In the genomic region with DNA sequence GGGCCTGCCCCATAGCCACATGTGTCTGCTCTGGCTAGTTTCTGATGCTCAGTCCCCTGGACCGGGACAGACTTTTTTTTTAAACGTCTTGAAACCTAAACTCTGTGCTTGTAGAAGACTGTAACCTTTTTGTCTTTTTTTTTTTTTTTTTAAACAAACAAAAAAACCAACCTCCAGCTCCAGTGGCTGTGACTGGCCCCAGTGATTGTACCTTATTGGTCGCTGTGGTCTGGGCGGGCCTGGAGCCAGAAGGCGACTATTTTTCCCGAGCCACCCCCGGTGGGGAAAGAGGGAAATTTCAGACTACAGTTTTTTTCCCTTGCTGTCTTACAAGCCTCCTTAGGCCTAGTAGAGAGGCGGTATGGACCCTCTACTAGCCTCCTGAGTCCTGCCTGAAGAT, we compare ENCODE assay signal across 10 mouse cellular contexts. TPM values are rescaled to one million over a fixed set of nuclear protein-coding genes. Genes with fewer than 3 reads are reported as not detected.
DNase-seq lines count a peak whose midpoint lies in the region; ATAC-seq and TF ChIP-seq lines count a peak whose summit lies in the region.
"Had no signal": no experiment of that assay in that cellular context is flagged by ENCODE, and none has a peak within 500 bp of the region (broad histone marks: within the 10 kb centered on the region; RNA-seq: fewer than 3 reads in every experiment).

Ttll3 (plus strand) TSS at position 301 of the 400 bp plus-strand sequence.

- H3K9me3 ChIP-seq in midbrain, embryonic 13.5 days = no peaks in the 10 kb centered on the region
- no peaks in the 10 kb centered on the region for H3K9me3 ChIP-seq in midbrain, embryonic 10.5 days (replicated peaks)
- H3K9me3 ChIP-seq: forebrain, embryonic 15.5 days had no signal

- peaks cover 13% of the 10 kb centered on the region for H3K4me1 ChIP-seq in kidney, adult 2 months (ENCODE audit: control insufficient read depth, insufficient read depth, low read length)
- peaks cover 19% of the 10 kb centered on the region for H3K4me1 ChIP-seq in midbrain, embryonic 13.5 days (replicated peaks)
- H3K4me1 ChIP-seq in midbrain, embryonic 10.5 days = peaks cover 29% of the 10 kb centered on the region
- H3K4me1 ChIP-seq in cortical plate, adult 2 months (ENCODE audit: control insufficient read depth, insufficient read depth, low read length) = no peaks in the 10 kb centered on the region

- 0 out of 2 replicates have a peak within 1 kb of the TSS, but pooled peaks have one; percentile 18 for H3K27ac ChIP-seq in kidney, adult 2 months (ENCODE audit: insufficient read depth, low read depth, low read length)
- no peak within 1 kb of the TSS for H3K27ac ChIP-seq in midbrain, embryonic 13.5 days
- H3K27ac ChIP-seq in midbrain, embryonic 10.5 days (replicated peaks) = no peak within 1 kb of the TSS
- H3K27ac ChIP-seq in cortical plate, adult 2 months (ENCODE audit: insufficient read depth, low read length) = no peak within 1 kb of the TSS
- H3K27ac ChIP-seq: forebrain, embryonic 15.5 days had no signal

- H3K9ac ChIP-seq in midbrain, embryonic 13.5 days (replicated peaks) = no peak within 1 kb of the TSS
- H3K9ac ChIP-seq: forebrain, embryonic 15.5 days had no signal

- TF ChIP-seq CTCF in kidney, adult 2 months (conservative IDR thresholded peaks at IDR 0.05; ENCODE audit: insufficient read depth, insufficient read length, low read depth, low read length) = no peak
- TF ChIP-seq CTCF in cortical plate, adult 2 months (IDR thresholded peaks at IDR 0.05; ENCODE audit: extremely low read depth, insufficient read depth, low read length) = no peak

- peaks cover 11% of the 10 kb centered on the region for H3K36me3 ChIP-seq in kidney, adult 2 months (ENCODE audit: control insufficient read depth, insufficient read depth, low read length)
- peaks cover 68% of the 10 kb centered on the region for H3K36me3 ChIP-seq in midbrain, embryonic 13.5 days
- H3K36me3 ChIP-seq in midbrain, embryonic 10.5 days = peaks cover 75% of the 10 kb centered on the region

- ATAC-seq in midbrain, embryonic 13.5 days = no peak
- ATAC-seq in neutrophil, adult 5-6 weeks (ENCODE audit: extremely low read depth, insufficient number of reproducible peaks, low FRiP score, poor library complexity, severe bottlenecking) = no peak
- ATAC-seq: forebrain, embryonic 15.5 days had no signal

- H3K4me3 ChIP-seq in kidney, adult 2 months (ENCODE audit: insufficient read depth, low read depth, low read length) = no peak within 1 kb of the TSS
- H3K4me3 ChIP-seq in midbrain, embryonic 13.5 days (replicated peaks) = no peak within 1 kb of the TSS
- no peak within 1 kb of the TSS for H3K4me3 ChIP-seq in midbrain, embryonic 10.5 days
- H3K4me3 ChIP-seq in cortical plate, adult 2 months (ENCODE audit: insufficient read depth, low read length) = no peak within 1 kb of the TSS
- H3K4me3 ChIP-seq: forebrain, embryonic 15.5 days had no signal

- no peaks in the 10 kb centered on the region for H3K27me3 ChIP-seq in kidney, adult 2 months (replicated peaks; ENCODE audit: control insufficient read depth, insufficient read depth, low read length)
- H3K27me3 ChIP-seq in midbrain, embryonic 13.5 days = no peaks in the 10 kb centered on the region
- H3K27me3 ChIP-seq in midbrain, embryonic 10.5 days (ENCODE audit: low read depth, poor library complexity, severe bottlenecking) = no peaks in the 10 kb centered on the region
- H3K27me3 ChIP-seq: forebrain, embryonic 15.5 days had no signal

- WGBS in kidney, adult 2 months = 65% methylated on average over 8 of the region's 8 CpGs
- 78% methylated on average over 8 of the region's 8 CpGs for WGBS in midbrain, embryonic 13.5 days
- WGBS in midbrain, embryonic 10.5 days = 88% methylated on average over 8 of the region's 8 CpGs

- no peak for TF ChIP-seq POLR2A in kidney, adult 2 months (IDR thresholded peaks at IDR 0.05; ENCODE audit: low read depth, low read length)
- TF ChIP-seq POLR2A in cortical plate, adult 2 months (IDR thresholded peaks at IDR 0.05; ENCODE audit: extremely low read depth, insufficient read depth, low read length) = no peak

- DNase-seq in kidney, adult 2 months = no peak
- no peak for DNase-seq in kidney, postnatal 14 days
- DNase-seq in midbrain, embryonic 10.5 days (ENCODE audit: low spot score) = no peak
- no peak for DNase-seq in thymus, postnatal 14 days
- DNase-seq in ovary, postnatal 10 days (ENCODE audit: low spot score) = no peak
- DNase-seq: lung, postnatal 4 days had no signal

- H3K4me2 ChIP-seq in midbrain, embryonic 13.5 days (replicated peaks) = no peak within 1 kb of the TSS
- H3K4me2 ChIP-seq: forebrain, embryonic 15.5 days had no signal

RNA-seq across cellular contexts. Expression of gene Ttll3, which starts in this region (rescaled TPM):
- 5.9 and 6.4 TPM in 2 replicates for polyA plus RNA-seq in kidney, adult 2 months (2012; rRNA removed)
- polyA plus RNA-seq in midbrain, embryonic 13.5 days (2015; fragmentation: Nextera tagmentation; extraction: Ambion mirVana) = 10.8 and 11.4 TPM in 2 replicates
- 5.9 and 6.7 TPM in 2 replicates for polyA plus RNA-seq in midbrain, embryonic 10.5 days (2016; fragmentation: Nextera tagmentation; extraction: Ambion mirVana)
- polyA plus RNA-seq in cortical plate, adult 2 months (2012; rRNA removed) = 22.4 and 26.0 TPM in 2 replicates
- total RNA-seq in neutrophil, adult 5-6 weeks (2017) = 29.3 and 38.9 TPM in 2 replicates
